Mouse (Mus musculus) liver, embryonic 14.5 days (tissue): Measurements from ENCODE around the gene Fgfr2. TPM values are rescaled to one million over a fixed set of nuclear protein-coding genes. Genes with fewer than 3 reads are reported as not detected.

Experiments used
- ATAC-seq: fragments of 200-750 bp; cut with Nextera tagmentation; 2 replicates; pipeline ENCODE4 v1.8.0; 2017; ENCODE audit warnings: moderate number of reproducible peaks, mild to moderate bottlenecking, moderate library complexity; ENCODE audit not compliant: insufficient read depth
- DNase-seq, 3 experiments: peaks; one replicate each; pipeline ENCODE4 v3.0.0-alpha.2; 2012 to 2013; ENCODE audit warnings: low read depth in 3 of 3, low spot score in 3 of 3
- H3K27ac ChIP-seq: fragments of 300-500 bp; sonication (generic); 2 replicates; pipeline ENCODE4 v1.5.1; 2014; ENCODE audit warnings: moderate library complexity, mild to moderate bottlenecking, control low read depth, inconsistent platforms
- H3K27me3 ChIP-seq: fragments of 300-500 bp; sonication (generic); 2 replicates; pipeline ENCODE4 v1.6.1; 2014; ENCODE audit warnings: mild to moderate bottlenecking, low read length, moderate library complexity; ENCODE audit not compliant: control insufficient read depth, insufficient read depth
- H3K36me3 ChIP-seq: fragments of 300-500 bp; sonication (generic); replicated peaks from 2 replicates; pipeline ENCODE4 v1.6.1; 2014; ENCODE audit warnings: low read depth; ENCODE audit not compliant: control insufficient read depth, insufficient read depth
- H3K4me1 ChIP-seq, 2 experiments: fragments of 200-500 bp in 1 of 2; fragments of 300-500 bp in 1 of 2; sonication (generic) in 1 of 2; replicated peaks; 2 replicates each; pipeline ENCODE4 v1.6.1; 2012 to 2014; ENCODE audit warnings: antibody characterized with exemption in 1 of 2, inconsistent platforms in 1 of 2, low read length in 1 of 2; ENCODE audit not compliant: control insufficient read depth in 2 of 2, insufficient read depth in 2 of 2
- H3K4me2 ChIP-seq: fragments of 300-500 bp; sonication (generic); 2 replicates; pipeline ENCODE4 v1.6.1; 2014; ENCODE audit warnings: low read depth, mild to moderate bottlenecking, control low read depth, moderate library complexity
- H3K4me3 ChIP-seq, 2 experiments: fragments of 200-500 bp in 1 of 2; fragments of 300-500 bp in 1 of 2; sonication (generic) in 1 of 2; 2 replicates each; pipeline ENCODE4 v1.5.1; 2012 to 2014; ENCODE audit warnings: low read depth in 2 of 2, low read length in 2 of 2, mild to moderate bottlenecking in 2 of 2, control low read depth in 1 of 2, inconsistent platforms in 1 of 2, moderate library complexity in 1 of 2; ENCODE audit not compliant: insufficient read depth in 1 of 2
- H3K9ac ChIP-seq: fragments of 300-500 bp; sonication (generic); replicated peaks from 2 replicates; pipeline ENCODE4 v1.6.1; 2014; ENCODE audit warnings: mild to moderate bottlenecking, control low read depth, moderate library complexity
- H3K9me3 ChIP-seq: fragments of 300-500 bp; sonication (generic); 2 replicates; pipeline ENCODE4 v1.6.1; 2016; ENCODE audit warnings: low read length, mixed read lengths; ENCODE audit not compliant: control insufficient read depth
- CTCF ChIP-seq: IDR thresholded peaks from 2 replicates; pipeline ENCODE4 v1.5.1; 2016; ENCODE audit warnings: antibody characterized with exemption, low read depth, control low read depth
- EP300 ChIP-seq: IDR thresholded peaks from 2 replicates; pipeline ENCODE4 v1.6.1; 2016; ENCODE audit warnings: antibody characterized with exemption, low read depth
- WGBS: fragments of 180-500 bp; shearing (Covaris S2); extraction: QIAGEN DNeasy Blood & Tissue Kit; methylation state at CpG from one replicate; pipeline ENCODE4 v1.1.7; 2014; ENCODE audit not compliant: insufficient replicate concordance; 5-methylcytosine and 5-hydroxymethylcytosine counted together
- polyA plus RNA-seq, 2 experiments: library from polyadenylated mRNA; depleted of rRNA in 1 of 2; stranded (reverse) in 1 of 2; unstranded in 1 of 2; fragments of >200 nt; fragmentation: Nextera tagmentation in 1 of 2; extraction: Ambion mirVana in 1 of 2; gene quantifications; 2 replicates each; pipeline versions ENCODE4 v1.2.1 to v1.2.3; 2012 to 2014

Gene Fgfr2
- polyA plus RNA-seq, 2 experiments, result 7.9 to 8.8 TPM

- 73% methylated on average over 9 of the region's 9 CpGs for whole genome bisulfite sequencing
These were observed 226.8 kb downstream of the Fgfr2 start for GRCm38 (mm10) chr7:132896206-132896815.

GRCm38 (mm10) chr7:132894841-132895555, 228.2 kb downstream of the Fgfr2 start:
- Histone ChIP-seq H3K36me3 (no peaks in the 10 kb centered on the region), H3K27me3 (no peaks in the 10 kb centered on the region), H3K9me3 (no peaks in the 10 kb centered on the region), H3K4me2 (no peak overlapping the region), H3K4me3 (no peak overlapping the region), H3K4me1 (no peaks in the 10 kb centered on the region), H3K27ac (no peak overlapping the region), H3K9ac (no peak overlapping the region)
- 62% methylated on average over 7 of the region's 7 CpGs for WGBS
- DNase-seq, result no peak
- ATAC-seq, result no peak
- TF ChIP-seq EP300 (no peak), CTCF (no peak)

More at GRCm38 (mm10) chr7:132896206-132896815, 226.8 kb downstream of the Fgfr2 start:
- Histone ChIP-seq H3K4me3 (no peak overlapping the region), H3K36me3 (no peaks in the 10 kb centered on the region), H3K27ac (no peak overlapping the region), H3K9ac (no peak overlapping the region), H3K4me1 (no peaks in the 10 kb centered on the region), H3K9me3 (no peaks in the 10 kb centered on the region), H3K27me3 (no peaks in the 10 kb centered on the region), H3K4me2 (no peak overlapping the region)
- no peak for TF ChIP-seq CTCF
- no peak for TF ChIP-seq EP300
- ATAC-seq, result no peak
- DNase-seq, result no peak

GRCm38 (mm10) chr7:132893336-132893735, 229.8 kb downstream of the Fgfr2 start:
- no peaks in the 10 kb centered on the region; a peak in 1 of 4 replicates for H3K4me1 ChIP-seq
- TF ChIP-seq CTCF, result no peak
- no peak for TF ChIP-seq EP300
- no peak overlapping the region for H3K4me3 ChIP-seq
- H3K36me3 ChIP-seq, result no peaks in the 10 kb centered on the region
- ATAC-seq, result no peak
- H3K27me3 ChIP-seq, result no peaks in the 10 kb centered on the region
- DNase-seq, result no peak
- WGBS, result 63% methylated on average over 1 of the region's 1 CpGs
- no peak overlapping the region for H3K4me2 ChIP-seq
- no peak overlapping the region for H3K27ac ChIP-seq
- H3K9ac ChIP-seq, result no peak overlapping the region
- no peaks in the 10 kb centered on the region for H3K9me3 ChIP-seq

GRCm38 (mm10) chr7:132892806-132893205, 230.3 kb downstream of the Fgfr2 start:
- H3K4me1 ChIP-seq, result no peaks in the 10 kb centered on the region; a peak in 1 of 4 replicates
- H3K9ac ChIP-seq, result no peak overlapping the region
- no peak overlapping the region for H3K4me3 ChIP-seq
- H3K36me3 ChIP-seq, result no peaks in the 10 kb centered on the region
- TF ChIP-seq EP300 (no peak), CTCF (no peak)
- no peaks in the 10 kb centered on the region for H3K27me3 ChIP-seq
- no peak overlapping the region for H3K4me2 ChIP-seq
- no peak for ATAC-seq
- DNase-seq, result no peak
- no peak overlapping the region for H3K27ac ChIP-seq
- WGBS, result 57% methylated on average over 7 of the region's 7 CpGs
- H3K9me3 ChIP-seq, result no peaks in the 10 kb centered on the region

GRCm38 (mm10) chr7:132892311-132892661, 230.9 kb downstream of the Fgfr2 start:
- Histone ChIP-seq H3K4me2 (no peak overlapping the region), H3K27me3 (no peaks in the 10 kb centered on the region), H3K36me3 (no peaks in the 10 kb centered on the region), H3K9me3 (no peaks in the 10 kb centered on the region), H3K4me3 (no peak overlapping the region), H3K9ac (no peak overlapping the region), H3K4me1 (no peaks in the 10 kb centered on the region; a peak in 1 of 4 replicates), H3K27ac (no peak overlapping the region)
- DNase-seq, result no peak
- WGBS, result 39% methylated on average over 4 of the region's 4 CpGs
- TF ChIP-seq EP300, result no peak
- TF ChIP-seq CTCF, result no peak
- no peak for ATAC-seq
